Mouse (Mus musculus): ENCODE data around the gene Slc1a7.

The Slc1a7 gene

GRCm38 (mm10) chr4:107967966-107968682 lies at the start of gene Slc1a7:
TSS of gene Slc1a7 (plus strand) at chr4:107968332.
- no peak for DNase-seq

- no peak for DNase-seq
Observed at GRCm38 (mm10) chr4:107920336-107920735, 47.8 kb upstream of the Slc1a7 start.

GRCm38 (mm10) chr4:107921152-107921695 lies 46.9 kb upstream of the Slc1a7 start:
- DNase-seq: no peak

- no peak for DNase-seq
Observed at GRCm38 (mm10) chr4:107921952-107922351, 46.2 kb upstream of the Slc1a7 start.

GRCm38 (mm10) chr4:107923145-107923802 lies 44.9 kb upstream of the Slc1a7 start, which contains the start of gene Cpt2:
TSS of gene Cpt2 (minus strand) at chr4:107923610.
- peak; percentile 83 to 89 for DNase-seq

GRCm38 (mm10) chr4:107923803-107924194 lies 44.3 kb upstream of the Slc1a7 start:
- DNase-seq: no peak

- DNase-seq: no peak
Observed at GRCm38 (mm10) chr4:107928269-107928668, 39.9 kb upstream of the Slc1a7 start.

- no peak for DNase-seq
Observed at GRCm38 (mm10) chr4:107928726-107929125, 39.4 kb upstream of the Slc1a7 start.

GRCm38 (mm10) chr4:107931453-107931852 lies 36.7 kb upstream of the Slc1a7 start:
- no peak for DNase-seq

GRCm38 (mm10) chr4:107933239-107933638 lies 34.9 kb upstream of the Slc1a7 start:
- no peak for DNase-seq

GRCm38 (mm10) chr4:107935254-107935653 lies 32.9 kb upstream of the Slc1a7 start:
- no peak for DNase-seq

GRCm38 (mm10) chr4:107937338-107937737 lies 30.8 kb upstream of the Slc1a7 start:
- DNase-seq: peak; percentile 80 to 89

- DNase-seq: peak; percentile 58 to 65
Observed at GRCm38 (mm10) chr4:107938124-107938523, 30.0 kb upstream of the Slc1a7 start.

GRCm38 (mm10) chr4:107942741-107943140 lies 25.4 kb upstream of the Slc1a7 start:
- DNase-seq: no peak

- DNase-seq: peak; percentile 52 to 58
Observed at GRCm38 (mm10) chr4:107944141-107944540, 24.0 kb upstream of the Slc1a7 start.

GRCm38 (mm10) chr4:107949918-107950317 lies 18.2 kb upstream of the Slc1a7 start:
- DNase-seq: no peak

GRCm38 (mm10) chr4:107952845-107953244 lies 15.3 kb upstream of the Slc1a7 start:
- DNase-seq: peak in 1 of 2 experiments; percentile 38

- DNase-seq: no peak
Observed at GRCm38 (mm10) chr4:107955691-107956090, 12.4 kb upstream of the Slc1a7 start.

- DNase-seq: no peak
Observed at GRCm38 (mm10) chr4:107958487-107958886, 9.6 kb upstream of the Slc1a7 start.

GRCm38 (mm10) chr4:107962044-107962732 lies 5.9 kb upstream of the Slc1a7 start:
- peak; percentile 38 for DNase-seq

GRCm38 (mm10) chr4:107962792-107963191 lies 5.3 kb upstream of the Slc1a7 start:
- DNase-seq: peak in 1 of 2 experiments; percentile 54

- no peak for DNase-seq
Observed at GRCm38 (mm10) chr4:107966416-107967109, 1.6 kb upstream of the Slc1a7 start.

- no peak for DNase-seq
Observed at GRCm38 (mm10) chr4:107969781-107970180, 1.6 kb downstream of the Slc1a7 start.
